Mouse (Mus musculus) A20 (cell line): ENCODE data around the gene Hdac7.
A peak's percentile ranks its signal among the peaks of the same experiment; 100 is the strongest.
"Not testable (repeated sequence)": the region's sequence is repeated elsewhere in the genome, so short reads cannot be mapped to it uniquely, and the experiment has no call there.

Experiments used
- DNase-seq: peaks from one replicate; pipeline ENCODE4 v3.0.0-alpha.2; 2011; ENCODE audit warnings: low read depth, low spot score

Hdac7 gene

DNA sequence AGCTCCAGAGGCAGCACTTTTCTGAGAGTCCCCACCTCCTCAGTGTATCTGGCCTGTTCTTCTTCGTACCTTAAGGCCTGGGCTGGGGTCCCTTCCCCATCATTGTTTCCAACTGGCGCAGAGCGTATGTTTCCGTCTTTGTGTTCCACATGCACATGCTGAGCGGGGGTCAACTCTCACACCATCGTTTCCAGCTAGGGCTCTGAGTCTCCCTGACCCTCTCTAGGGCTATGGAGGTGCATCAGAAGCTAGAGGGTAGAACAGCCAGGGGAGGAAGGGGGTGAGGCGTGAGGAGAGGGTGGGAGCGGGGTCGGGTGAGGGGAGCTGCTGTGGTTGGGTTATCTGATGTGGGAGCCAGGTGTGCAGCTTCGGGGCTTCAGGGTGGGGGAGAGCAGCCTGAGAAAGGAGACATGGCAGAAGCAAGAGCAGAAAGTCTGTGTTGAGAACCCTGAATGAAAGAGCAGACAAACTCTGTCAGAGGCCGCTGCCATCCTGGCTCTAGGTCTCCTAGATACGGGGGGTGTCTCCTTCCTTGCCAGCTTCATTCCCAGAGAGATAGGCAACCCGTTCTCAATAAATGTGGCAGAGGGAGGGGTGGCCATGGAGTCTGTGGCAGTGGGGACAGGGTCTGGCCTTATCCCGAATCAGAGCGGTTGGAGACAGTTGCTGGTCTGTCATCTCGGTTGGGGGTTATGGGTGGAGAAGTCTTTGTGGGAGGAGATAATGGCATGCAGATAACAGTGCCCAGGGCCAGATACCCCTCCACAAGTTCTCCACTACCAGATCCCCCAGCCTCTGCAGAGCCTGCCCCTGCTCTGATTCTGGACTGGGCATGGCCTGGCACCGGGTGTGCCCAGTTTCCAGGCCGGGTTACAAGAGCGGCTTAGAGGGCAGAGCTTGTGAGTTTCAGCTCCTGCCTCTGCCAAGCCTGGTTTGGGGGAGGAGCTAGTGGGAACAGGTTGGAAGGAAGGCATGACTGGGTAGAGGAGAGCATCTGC, at the start of gene Hdac7:
Hdac7 (minus strand) TSS at position 466 of the 998 bp plus-strand sequence.
- no peak for DNase-seq

GRCm38 (mm10) chr15:97892506-97892905, 48.2 kb upstream of the Hdac7 start:
- no peak for DNase-seq

DNA sequence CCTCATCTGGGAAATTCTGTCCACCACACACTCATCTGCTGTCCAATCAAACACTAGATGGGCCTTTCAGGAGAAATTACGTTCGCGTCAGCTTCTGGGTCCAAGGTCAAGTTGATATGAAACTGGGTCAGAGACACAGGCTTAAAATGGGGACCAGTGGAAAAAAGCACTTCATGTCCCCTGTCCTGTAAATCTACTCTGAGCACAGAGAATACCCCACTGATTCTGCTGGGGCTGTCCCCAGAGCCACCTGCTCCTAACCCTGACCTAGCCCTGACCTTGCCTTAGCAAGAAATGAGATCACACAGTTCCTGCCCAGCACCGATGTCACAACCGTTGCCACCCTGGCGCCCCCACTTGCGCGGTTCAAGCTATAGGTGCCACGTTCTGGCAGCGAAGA, 46.1 kb upstream of the Hdac7 start:
- peak; percentile 17 for DNase-seq

- DNase-seq, result no peak
Observed at GRCm38 (mm10) chr15:97890017-97890416, 45.7 kb upstream of the Hdac7 start.

GRCm38 (mm10) chr15:97887541-97888016, 43.3 kb upstream of the Hdac7 start:
- no peak for DNase-seq

DNA sequence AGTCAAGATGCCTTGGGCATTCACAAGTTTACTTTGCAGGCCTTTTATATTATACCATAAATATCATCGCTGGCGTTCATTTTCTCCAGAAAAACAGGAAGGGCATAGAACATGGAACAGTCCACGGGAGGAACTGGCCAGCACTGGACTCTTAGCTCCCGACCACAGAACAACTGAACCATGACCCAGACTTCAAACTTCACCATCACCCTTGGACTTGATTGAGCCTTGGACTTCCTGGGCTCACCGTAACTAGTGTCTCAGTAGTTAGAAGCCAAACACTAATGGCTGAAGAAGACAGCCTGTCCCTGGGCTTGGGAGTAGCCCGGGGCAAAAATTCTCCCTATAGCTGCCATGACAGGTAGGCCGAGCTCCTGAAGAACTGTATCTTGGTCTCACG, 37.1 kb upstream of the Hdac7 start:
- no peak for DNase-seq

DNA sequence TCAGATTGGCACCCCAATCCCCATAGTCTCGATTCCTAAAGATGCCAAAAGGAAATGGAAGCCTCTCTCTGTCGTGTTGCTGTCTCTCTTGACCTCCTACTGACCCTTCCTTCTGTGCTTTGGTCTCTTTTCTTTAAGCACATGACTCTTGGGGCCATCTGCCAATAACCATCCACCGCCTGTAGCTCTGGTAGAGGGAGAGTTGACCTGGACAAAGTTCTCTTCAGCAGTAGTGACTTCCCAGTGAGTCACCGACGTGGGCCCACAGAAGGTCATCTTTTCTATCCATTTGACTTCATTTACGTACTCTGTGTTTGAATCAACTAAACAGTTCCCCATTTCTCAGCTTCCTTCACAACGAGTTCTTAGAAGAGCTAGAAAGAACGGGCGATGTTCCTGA, 36.1 kb upstream of the Hdac7 start:
- no peak for DNase-seq

GRCm38 (mm10) chr15:97878696-97879328, 34.5 kb upstream of the Hdac7 start:
- DNase-seq, result no peak

- DNase-seq, result no peak
Observed at GRCm38 (mm10) chr15:97875784-97876183, 31.5 kb upstream of the Hdac7 start.

DNA sequence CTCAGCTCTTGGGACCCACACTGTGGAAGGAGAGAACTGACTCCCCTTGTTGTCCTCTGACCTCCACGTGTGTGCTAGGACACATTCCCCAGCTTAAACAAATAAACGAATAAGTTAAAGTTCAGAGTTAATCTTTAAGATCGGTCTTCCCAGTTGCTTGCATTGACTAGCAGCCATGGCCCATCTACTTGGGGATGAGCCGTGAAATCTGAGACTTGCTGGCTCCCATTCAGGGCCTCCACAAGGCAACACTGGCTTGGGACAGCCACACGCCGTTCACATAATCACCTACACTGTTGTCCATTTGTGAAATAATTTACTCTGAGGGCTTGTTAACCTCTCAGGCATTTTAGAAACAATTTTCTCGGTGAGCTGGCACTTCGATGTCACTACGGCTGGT, 29.4 kb upstream of the Hdac7 start:
- DNase-seq, result no peak

- no peak for DNase-seq
Observed at GRCm38 (mm10) chr15:97872161-97872560, 27.9 kb upstream of the Hdac7 start.

DNA sequence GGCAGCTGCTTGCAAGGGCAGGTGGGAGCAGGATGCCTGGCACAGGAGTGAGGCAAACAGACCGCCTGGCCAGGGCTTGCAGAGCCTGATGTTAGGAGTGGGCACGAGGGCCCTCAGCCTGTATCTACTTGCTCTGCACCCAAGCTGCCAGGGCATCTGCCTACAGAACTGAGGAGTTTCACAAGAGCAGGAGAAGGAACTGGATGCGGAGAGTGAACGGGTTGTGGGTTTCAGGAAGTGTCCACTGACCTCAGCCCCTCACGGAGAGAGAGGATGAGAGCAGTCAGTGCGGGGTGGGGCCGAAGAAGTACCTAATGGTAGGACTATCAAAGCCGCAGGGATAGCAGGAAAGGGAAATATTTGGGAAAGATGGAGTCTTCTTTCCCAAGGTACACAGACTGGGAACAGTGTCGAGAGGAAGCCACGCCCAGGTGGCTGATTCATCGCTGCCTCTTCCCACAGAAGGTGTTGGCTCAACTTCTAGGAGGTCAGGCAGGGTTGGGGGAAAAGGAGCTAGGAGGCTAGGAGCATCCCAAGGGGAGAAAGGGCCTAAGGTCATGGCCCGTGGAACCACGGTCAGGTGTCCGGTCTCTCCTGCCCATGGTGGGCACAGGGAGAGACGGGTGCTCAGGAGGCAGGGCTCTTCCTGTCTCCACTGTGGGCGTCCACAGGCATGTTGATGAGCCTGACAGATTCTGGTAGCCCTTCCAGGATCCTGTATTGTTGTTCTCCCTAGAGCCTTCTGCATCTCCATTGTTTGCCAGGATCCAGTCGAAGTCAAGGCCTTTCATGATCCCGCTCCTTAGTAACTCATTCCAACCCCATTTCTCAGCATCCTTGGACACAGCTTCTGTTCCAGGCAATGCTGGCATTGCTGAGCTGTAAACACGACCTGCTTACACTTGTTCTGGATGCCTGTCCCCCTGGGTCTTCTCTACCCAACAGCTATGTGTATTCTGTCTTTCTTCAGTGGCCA, 27.0 kb upstream of the Hdac7 start:
- no peak for DNase-seq

- DNase-seq, result not testable (repeated sequence)
Observed at GRCm38 (mm10) chr15:97870116-97870515, 25.8 kb upstream of the Hdac7 start.

DNA sequence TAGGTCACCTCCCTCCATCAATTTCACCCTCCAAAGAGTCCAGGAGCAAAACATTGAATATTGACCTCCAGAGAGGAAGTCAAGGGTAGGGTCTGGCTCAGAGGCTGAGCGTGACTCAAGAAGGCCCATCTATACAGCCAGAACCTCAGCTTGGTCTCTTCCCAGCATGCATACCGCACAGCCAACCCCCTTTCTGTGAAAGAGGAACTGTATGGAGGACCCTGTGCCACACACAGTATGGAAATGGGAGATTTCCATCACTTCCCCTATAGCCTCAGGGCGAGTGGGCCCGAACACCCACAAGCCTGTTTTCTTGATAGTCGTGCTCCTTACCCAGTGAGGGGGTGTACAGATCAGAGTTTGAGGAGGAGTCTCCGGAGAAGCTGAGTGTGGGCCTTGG, 24.7 kb upstream of the Hdac7 start:
- no peak for DNase-seq

DNA sequence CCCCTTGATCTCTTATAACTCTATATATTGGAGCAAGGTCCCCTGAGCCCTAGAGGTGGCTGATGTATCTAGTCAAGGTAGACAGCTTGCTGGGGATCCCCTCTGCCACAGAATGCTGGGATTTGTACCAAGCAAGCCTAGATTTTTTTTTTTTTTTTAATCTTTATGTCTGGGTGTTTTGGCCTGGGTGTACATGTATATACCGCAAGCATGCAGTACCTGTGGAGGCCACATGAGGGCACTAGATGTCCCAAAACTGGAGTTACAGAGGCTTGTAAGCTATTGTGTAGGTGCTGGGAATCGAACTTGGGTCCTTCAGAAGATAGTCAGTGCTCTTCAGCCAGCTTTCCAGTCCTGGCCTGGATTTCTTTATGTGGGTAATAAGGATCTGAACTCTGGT, 21.7 kb upstream of the Hdac7 start:
- DNase-seq, result no peak

- DNase-seq, result no peak
Observed at GRCm38 (mm10) chr15:97865175-97865574, 20.9 kb upstream of the Hdac7 start.

DNA sequence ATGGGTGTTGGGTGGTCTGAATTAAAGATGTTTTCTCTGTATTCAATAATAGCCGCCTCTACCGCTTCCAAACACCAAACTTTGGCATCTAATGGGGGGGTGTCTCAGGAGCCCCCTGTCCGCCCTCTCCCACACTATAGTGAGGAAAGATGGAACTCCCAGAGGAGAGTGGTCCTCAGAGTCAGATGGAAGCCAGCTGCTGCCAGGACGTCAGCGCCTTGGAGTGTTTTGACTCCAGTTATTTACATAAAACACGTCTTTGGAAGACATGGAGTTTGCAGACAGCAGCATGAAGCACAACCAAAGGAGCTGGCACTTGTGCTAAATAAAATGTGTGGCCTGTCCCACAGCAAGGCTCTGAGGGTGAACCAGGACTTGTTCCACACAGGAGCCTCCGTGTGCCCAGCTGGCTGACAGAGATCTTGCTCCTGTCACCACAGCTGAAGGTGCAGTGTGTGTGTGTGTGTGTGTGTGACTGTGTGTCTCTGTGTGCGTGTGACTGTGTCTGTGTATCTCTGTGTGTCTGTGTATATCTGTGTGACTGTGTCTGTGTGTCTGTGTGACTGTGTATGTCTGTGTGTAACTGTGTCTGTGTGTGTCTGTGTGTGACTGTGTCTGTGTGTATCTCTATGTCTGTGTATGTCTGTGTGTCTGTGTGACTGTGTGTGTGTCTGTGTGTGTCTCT, 20.2 kb upstream of the Hdac7 start:
- DNase-seq, result no peak

GRCm38 (mm10) chr15:97863494-97863881, 19.2 kb upstream of the Hdac7 start:
- no peak for DNase-seq

DNA sequence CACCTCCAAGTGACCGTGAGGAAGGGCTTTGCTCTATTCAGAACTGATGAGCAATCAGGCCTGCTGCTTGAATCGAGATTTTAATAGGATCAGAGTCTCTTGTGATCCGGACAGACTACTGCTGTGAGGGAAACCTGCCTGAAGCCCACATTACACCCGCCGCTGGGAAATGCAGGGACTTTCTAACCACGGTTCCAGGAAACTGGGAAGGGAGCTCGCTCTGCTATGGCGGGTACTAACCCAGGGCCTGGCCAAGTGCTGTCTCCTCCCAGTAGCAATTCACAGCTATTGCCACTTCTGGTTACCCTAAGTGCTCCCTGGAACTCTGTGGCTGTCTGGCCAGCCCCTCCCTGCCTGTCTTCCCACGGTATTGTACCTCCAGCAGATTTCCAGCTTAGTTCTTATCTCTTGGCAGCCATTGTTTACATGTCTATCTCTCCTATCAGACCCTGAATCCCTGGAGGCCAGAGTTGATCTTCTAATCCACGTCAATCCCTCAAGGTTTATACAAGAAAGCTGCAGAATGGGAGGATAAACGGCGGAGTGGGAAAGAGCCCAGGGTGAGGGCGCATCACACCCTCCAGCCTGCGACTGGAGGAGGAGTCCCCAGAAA, 18.7 kb upstream of the Hdac7 start:
- DNase-seq, result no peak

GRCm38 (mm10) chr15:97860353-97860752, 16.1 kb upstream of the Hdac7 start:
- DNase-seq, result no peak

DNA sequence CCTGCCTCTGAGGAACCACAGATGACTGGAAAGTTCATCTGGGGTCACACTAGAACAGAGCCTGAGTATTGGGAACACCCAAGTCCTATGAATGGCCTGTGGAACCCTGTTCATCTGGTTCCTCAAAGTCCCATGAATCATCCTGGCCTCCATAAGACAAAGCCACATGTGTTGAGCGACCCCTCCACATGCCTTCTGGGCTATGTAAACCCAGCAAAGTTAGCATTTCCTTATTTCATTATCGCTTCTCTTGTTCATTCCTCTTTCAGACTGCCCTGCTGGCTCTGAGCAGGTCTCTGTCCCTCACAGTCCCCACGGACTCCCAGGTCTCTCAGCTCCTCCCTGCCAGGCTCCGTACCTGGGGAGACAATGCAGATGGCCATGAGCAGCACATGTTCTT, 14.1 kb upstream of the Hdac7 start:
- no peak for DNase-seq
